Mouse (Mus musculus): ENCODE measurements at regions not wholly inside any gene's neighbourhood (a gene's known extent, or its start where the extent isn't known, plus 50 kb on each side); places are given as distances from the start of the nearest gene placed in this dataset.

DNA sequence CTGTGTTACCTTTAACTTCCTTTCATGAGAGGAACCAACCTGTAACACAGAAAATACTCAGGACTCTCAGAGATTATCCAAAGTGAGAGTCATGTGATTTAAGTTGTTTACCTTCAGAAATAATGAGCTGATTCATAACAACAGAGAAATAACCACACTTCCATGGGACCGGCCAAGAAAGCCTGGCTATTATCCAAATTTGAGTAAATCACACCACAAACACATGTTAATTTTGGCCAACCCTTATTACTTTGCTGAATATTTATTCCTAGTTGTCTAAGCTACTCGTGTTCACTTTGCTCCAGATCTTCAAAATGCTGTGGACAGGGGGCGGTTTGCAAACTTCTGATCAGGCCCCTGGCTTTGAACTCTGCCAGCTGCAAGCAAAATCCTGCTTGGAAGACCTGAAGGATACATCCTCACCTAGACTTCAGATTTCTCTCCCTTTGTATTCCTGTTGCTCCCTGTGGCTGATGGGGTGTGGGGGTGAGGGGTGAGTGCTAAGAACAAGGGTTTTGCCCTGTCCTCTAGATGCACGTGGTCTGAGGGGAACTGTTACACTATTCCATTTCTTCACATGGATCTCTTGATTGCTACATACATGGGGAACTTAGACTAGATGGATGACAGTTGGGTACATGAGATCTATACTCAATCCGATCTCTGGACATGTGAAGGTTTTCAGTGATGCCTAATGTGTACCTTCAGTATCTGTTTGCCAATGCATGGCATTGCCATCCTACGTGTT is 468.2 kb downstream of the Lmo4 start:
- no peak for DNase-seq (ENCODE audit: low spot score in 2 of 2)
- intact Hi-C loops (cut with DNase I) = loop anchor here (10.0 kb wide), 2 partner anchors 422 to 458 kb away; no protein-coding TSS in a partner anchor

DNA sequence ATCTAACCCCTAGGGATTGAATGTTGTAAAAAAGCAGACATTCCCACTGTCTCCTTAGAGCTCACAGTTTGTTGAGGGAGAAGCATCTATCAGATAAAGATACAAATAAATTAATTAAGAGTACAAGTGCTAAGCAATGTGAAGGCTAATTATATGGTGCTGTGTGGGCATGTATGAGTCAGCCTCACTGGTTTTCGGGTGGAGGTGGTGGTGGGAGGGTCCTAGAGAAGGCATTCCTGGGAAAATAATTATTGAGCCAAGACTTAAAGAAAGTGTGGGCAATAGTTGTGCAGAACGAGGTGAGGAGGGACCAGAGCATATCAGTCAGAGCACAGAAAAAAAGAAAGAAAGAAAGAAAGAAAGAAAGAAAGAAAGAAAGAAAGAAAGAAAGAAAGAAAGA is 470.2 kb downstream of the Lmo4 start:
- intact Hi-C loops (cut with DNase I) = loop anchor here (10.0 kb wide), 2 partner anchors 420 to 460 kb away; no protein-coding TSS in a partner anchor

DNA sequence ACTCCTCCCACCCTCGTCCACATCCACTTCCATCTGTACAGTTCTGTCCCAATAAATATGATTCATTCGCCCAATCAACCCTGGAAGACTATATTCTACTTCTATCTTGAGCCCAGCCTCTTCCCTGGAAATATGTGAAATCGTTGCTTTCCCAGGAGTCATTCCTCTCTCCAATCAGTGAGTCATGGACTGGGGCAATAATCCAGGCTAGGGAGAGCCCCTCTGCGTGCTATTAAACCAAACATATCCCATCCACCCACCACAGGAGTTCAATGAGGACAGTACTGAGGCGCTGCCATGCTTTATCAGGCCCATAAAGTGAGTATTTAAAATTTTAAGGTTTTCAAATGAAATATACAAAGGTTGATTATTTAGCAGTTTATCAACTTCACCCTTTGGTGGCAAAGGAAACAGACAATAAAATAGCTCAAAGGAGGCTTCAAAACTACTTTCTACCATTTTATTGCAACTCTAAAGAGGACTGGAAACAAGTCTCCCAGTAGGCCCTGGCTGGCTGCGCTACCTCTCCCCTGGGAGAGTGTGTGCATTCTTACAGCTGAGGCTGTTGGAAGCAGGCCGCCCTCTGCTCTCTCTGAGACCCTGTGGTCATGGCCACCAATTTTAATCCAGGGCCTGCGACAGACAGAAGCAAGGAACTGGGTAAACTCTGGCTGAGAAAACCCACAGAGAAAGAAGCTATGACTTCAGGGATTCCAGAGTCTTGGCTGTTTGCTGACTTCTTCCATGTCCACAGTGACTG is 471.9 kb downstream of the Lmo4 start:
- DNase-seq (ENCODE audit: low spot score in 2 of 2) = no peak
- intact Hi-C loops (cut with DNase I) = loop anchor here (10.0 kb wide), 2 partner anchors 418 to 462 kb away; no protein-coding TSS in a partner anchor

More for the DNA sequence above, 470.2 kb downstream of the Lmo4 start:
- DNase-seq (ENCODE audit: low spot score in 2 of 2) = no peak

DNA sequence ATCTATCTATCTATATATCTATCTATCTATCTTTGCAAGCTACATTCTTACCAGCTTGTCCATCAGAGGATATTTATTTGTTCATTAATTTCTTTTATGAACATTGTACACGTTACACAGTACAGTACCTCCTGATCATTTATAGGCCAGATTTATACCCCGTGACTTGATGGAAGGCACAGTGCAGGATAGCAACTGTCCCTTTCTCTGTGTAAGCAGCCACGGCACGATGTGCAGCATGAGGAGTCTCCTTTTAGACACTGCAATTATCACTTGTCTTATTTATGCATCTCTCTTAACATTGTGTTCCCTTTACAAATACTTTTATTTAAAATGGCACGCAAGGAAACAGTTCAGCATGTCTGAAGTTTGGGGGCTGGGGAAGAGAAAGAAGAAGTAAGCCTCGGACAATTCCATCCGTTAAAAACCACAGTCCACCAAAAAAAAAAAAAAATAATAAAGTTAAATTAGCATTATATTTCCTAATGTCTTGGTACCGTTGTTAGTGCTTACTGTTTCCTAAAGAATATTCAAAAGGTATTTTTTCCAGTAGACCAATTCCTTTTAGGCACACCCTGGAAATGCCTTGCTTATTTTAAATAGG is 475.4 kb downstream of the Lmo4 start:
- no peak for DNase-seq (ENCODE audit: low spot score in 2 of 2)
- intact Hi-C loops (cut with DNase I) = loop anchor here (10.0 kb wide), 3 partner anchors 415 to 485 kb away; no protein-coding TSS in a partner anchor

DNA sequence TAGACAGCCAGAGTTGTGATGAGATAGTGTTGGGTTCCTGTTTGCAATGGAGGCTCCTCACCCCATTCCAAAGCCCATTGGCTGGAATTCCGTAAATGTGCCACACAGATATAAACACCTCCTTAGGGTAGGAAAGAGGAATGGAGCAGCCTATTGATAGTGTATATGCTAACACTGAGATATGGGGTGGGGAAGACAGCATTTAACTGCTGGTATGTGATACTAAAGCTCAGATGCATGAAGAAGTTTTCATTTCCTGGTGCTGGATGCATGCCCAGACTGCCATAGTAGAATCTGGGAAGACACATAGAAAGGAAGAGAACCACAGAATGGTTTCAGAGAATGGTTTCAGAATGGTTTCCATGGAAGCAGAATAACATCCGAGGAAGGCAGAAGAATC is 482.4 kb downstream of the Lmo4 start:
- DNase-seq (ENCODE audit: low spot score in 2 of 2) = no peak
- intact Hi-C loops (cut with DNase I) = loop anchor here (10.0 kb wide), 1 partner anchor 478 kb away; no protein-coding TSS in a partner anchor

DNA sequence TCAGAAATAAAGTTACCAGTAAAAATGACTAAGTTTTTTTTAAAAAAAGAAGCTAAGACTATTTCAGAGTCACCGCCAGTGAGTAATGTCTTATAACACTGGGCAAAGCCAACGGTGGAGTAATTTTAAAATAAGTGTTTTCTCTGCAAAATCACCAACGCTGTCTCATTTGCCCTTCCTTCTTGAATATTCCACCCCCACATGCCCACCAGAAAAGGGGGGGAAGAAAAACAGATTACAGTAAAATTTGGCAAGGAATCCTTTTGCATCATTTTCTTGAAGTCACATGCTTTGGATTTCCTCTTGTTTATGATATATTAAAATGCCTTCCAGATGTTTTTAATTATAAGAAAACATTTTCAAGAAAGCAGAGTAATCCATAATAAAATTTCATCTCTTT is 482.9 kb downstream of the Lmo4 start:
- DNase-seq (ENCODE audit: low spot score in 2 of 2) = no peak
- intact Hi-C loops (cut with DNase I) = loop anchor here (10.0 kb wide), 1 partner anchor 477 kb away; no protein-coding TSS in a partner anchor

DNA sequence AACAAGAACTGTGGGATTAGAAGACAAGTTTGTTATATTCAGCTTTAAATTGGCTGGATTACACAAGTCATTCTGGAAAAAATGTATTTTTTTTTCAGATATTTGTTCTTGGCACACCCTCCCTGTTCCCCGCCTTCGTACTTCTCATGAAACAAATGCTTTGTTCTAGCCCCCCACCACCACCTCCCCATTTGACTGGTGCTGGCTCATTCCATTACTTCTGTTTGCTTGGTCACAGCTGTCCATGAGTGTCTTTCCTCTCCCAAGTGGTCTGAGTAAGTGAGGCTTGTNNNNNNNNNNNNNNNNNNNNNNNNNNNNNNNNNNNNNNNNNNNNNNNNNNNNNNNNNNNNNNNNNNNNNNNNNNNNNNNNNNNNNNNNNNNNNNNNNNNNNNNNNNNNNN is 491.8 kb downstream of the Lmo4 start:
- no peak for DNase-seq (ENCODE audit: low spot score in 2 of 2)
- intact Hi-C loops (cut with DNase I) = loop anchor here (5.0 to 10.0 kb wide), 2 partner anchors 121 to 492 kb away; partner anchors contain the start of gene Lmo4

DNA sequence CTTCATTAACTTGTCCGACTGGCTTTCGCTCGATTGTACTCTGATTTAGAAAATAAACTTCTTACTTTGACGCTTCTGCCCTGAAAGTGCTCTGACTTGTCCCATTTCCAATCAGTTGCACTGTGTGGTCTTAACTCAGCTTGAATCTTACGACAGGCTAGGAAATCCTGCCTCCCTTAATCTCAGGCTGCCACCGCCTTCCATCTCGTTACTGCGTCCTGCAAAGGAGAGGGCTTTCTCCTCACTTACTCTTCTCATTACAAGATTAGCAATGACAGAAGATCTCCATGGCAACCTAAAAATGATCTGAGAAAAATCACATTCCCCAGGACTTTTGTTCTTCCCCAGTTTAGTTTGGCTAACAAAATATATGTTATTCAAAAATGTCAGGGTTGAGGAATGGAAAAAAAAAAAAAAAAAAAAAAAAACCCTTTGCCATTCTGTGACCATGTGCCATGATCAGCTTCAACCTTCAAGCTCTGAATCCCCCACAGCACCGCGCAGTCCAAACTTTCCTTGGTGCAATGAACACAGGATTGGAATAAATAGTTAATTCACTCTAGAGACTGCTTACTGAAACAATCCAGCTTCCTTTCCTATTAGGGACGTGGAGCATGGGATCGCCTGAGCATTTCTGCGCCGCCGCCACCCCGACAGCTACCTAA is 494.1 kb downstream of the Lmo4 start:
- intact Hi-C loops (cut with DNase I) = loop anchor here (5.0 to 10.0 kb wide), 2 partner anchors 119 to 494 kb away; partner anchors contain the start of gene Lmo4
- DNase-seq (ENCODE audit: low spot score in 2 of 2) = no peak

DNA sequence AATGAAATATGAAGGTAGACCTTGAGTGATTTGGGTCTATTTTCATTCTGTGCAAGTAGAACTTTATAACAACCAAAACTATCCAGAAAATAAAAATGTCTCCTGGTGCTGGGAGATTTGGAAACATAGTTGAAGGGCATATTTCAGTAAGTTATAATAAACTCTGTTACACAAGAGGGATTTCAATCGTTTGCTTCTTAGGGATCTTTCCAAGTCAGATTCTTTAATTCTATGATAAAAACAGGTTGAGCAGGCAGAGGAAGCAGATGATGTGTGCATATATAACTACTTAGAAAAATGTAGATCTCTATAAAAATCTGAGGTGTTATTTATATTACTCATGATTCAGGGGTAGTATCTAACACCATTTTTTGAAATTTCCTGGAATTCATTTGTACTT is 498.3 kb downstream of the Lmo4 start:
- DNase-seq (ENCODE audit: low spot score in 2 of 2) = no peak
- intact Hi-C loops (cut with DNase I) = no loop called here

DNA sequence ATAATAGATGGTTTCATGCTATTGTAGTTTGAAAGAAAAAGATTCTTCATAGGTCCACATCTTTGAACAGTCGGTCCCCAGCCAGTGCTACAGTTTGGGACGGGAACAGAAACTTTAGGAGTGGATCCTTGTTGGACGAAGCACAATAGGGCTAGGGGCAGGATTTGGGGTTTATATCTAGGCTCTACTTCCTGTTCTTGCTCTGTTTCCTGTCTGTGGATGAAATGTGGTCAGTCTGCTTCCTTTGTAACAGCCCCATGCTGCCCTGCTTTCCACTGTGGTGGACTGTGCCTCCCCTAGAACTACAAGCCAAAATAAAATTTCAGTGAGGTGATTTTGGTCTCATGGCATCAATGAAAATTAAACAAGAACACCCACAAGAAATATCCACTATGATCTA is 510.2 kb downstream of the Lmo4 start:
- intact Hi-C loops (cut with DNase I) = no loop called here
- no peak for DNase-seq (ENCODE audit: low spot score in 2 of 2)

DNA sequence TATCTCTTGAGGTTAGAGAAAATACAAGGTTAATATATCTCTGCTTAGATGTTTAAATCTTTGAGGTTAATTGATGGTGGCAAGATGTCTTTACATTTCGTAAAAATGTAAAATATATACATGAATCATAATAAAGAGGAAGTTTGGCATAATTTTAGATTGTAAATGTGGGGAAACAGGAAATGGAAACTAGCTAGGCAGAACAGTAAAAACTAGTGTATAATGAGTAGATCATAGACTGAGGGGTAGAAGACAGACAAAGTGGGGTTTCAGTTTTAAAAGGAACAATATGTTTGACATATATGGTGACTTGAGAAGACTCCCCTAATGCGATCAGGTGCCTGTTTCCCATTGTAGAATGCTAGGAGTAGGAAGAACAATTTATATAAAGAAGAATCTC is 519.3 kb downstream of the Lmo4 start:
- intact Hi-C loops (cut with DNase I) = no loop called here
- DNase-seq (ENCODE audit: low spot score in 2 of 2) = no peak

DNA sequence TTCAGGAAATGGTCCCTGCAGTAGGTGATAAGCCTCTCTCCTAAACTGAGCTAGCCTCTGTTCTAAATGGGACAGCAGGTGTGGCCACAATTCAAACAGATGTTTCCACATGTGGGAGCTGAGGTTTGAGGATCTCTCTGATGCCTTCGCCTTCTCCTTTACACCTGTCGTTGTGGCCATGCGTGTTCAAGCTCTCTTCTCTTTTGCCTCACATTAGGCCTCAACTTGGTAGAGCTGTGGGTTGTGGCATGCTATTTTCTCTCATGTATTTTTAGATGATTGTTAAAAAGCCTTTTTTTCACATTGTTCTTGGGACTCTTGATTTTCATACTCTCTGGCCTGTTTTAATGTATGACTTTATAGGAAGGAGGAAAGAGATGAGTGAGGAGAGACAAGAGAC is 526.8 kb downstream of the Lmo4 start:
- intact Hi-C loops (cut with DNase I) = no loop called here
- no peak for DNase-seq (ENCODE audit: low spot score in 2 of 2)

DNA sequence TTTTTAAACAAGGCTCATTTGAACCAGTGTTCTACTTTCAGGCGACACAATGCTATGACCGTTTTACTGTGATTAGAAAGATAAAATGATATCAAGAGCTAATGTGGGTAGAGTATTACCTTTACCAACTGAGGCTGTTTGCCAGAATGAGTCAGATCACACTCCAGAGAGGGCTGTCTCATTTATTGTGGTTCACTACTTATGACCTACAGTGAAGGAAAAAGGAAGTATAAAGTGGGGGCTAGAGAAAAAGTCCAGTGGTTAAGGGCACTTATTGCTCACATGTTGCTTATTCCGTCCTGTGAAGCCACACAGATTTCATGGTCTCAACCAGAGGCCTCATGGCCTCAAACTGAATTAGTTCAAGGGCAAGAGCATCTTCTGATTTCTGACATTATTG is 530.2 kb downstream of the Lmo4 start:
- intact Hi-C loops (cut with DNase I) = no loop called here
- no peak for DNase-seq (ENCODE audit: low spot score in 2 of 2)

DNA sequence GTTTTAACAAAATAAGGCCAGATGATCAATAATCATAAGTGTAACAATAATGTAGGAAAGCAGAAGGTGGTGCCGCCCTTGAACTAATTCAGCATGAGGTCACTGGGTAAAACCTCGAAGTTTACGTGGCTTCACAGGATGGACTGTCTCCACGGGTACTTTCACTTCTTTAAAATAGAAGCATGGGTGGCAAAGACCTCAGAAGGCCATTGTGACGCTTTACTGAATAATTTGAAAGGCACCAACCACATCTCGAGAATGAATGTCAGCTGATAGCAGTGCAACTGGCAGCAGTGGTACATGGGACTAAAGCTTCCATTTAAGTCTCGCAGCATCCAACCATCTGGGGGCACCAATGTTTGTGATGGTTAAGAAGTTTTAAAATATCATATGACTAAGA is 530.6 kb downstream of the Lmo4 start:
- intact Hi-C loops (cut with DNase I) = no loop called here
- no peak for DNase-seq (ENCODE audit: low spot score in 2 of 2)

DNA sequence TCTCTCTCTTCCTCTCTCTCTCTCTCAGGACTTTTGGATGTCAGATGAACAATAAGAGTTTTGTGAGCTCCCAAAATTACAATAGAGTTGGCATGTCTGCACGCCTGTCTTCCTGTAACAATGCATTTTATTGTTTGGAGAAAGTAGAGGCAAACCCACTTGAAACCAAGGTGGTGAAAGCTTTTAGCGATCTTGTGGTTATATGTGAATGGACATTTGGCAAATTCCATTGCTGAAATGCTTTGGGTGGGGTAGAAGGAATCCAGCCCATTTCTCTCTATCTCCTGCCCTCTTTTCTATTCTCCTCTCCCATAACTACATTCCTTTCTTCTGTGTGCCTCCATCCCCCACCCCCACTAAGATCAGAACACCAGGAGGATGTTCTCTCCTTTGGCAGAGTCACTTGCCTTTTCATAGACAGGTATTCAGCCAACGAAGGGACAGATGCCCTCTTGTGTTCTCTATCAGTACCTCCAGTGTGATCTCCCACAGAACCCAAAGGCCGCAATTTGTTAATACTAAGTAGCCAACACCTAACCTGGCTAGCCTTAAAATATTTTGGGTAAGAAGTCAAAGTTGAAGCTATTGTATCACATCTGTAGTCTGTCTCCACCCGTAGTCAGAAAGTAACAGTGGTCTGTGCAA is 542.9 kb downstream of the Lmo4 start:
- no peak for DNase-seq (ENCODE audit: low spot score in 2 of 2)
- intact Hi-C loops (cut with DNase I) = no loop called here

DNA sequence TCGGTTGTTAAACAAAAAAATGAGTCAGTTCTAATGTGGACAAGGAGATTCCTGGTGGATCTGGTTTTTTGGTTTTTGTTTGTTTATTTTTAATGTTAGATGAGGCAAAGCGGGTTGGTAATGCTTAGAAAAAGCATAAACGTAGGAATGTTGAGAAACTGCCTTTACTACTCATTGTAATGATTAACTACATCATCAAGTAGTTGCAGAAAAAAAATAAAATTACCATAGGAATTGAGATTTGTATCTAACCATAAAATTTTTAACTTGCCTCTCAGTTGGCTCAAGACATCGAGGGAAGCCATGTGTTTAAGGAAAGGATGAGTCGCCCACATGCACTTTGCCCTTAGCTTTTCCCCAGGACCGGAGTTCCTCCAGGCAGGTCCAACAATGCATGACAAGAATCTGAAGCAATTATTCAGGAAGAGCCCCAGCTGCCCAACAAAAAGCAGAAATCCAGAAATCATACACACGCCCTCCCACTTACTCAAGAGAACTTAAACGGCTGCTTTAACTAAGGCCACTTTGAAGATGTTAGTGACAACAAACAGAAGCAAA is 545.5 kb downstream of the Lmo4 start:
- no peak for DNase-seq (ENCODE audit: low spot score in 2 of 2)
- intact Hi-C loops (cut with DNase I) = no loop called here

DNA sequence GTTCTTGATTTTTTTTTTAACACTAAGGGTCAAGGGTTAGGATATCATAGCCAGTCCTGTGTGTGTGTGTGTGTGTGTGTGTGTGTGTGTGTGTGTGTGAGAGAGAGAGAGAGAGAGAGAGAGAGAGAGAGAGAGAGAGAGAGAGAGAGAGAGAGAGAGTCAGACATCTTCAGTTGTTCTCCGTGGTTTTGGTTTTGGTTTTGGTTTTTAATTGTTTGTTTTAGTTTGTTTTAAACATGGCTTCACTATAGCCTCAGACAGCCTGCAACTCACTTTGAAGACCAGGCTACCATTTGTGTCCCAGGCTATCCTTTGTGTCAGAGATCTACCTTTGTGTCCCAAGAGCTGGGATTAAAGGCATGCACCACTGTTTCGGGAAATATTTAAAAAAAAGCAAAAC is 557.8 kb downstream of the Lmo4 start:
- no peak for DNase-seq (ENCODE audit: low spot score in 2 of 2)
- intact Hi-C loops (cut with DNase I) = no loop called here

DNA sequence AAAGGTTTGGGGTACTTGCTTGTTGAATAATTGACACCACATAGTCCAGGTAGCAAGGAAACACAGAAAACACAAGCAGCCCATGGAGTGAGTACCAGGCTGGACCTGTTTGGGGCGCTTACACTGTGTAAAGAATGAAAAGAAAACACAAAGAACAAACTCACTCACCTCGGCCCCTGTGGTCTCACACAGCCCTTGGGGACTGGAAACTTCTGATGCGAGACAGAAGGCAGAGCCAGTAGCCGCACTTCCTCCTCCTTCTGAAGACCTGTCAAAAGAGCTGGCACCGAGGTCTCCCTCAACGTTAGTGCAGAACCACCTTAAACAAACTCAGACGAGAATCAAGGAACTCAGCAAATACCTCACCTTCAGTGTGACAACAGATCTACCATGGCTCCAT is 558.2 kb downstream of the Lmo4 start:
- no peak for DNase-seq (ENCODE audit: low spot score in 2 of 2)
- intact Hi-C loops (cut with DNase I) = no loop called here

DNA sequence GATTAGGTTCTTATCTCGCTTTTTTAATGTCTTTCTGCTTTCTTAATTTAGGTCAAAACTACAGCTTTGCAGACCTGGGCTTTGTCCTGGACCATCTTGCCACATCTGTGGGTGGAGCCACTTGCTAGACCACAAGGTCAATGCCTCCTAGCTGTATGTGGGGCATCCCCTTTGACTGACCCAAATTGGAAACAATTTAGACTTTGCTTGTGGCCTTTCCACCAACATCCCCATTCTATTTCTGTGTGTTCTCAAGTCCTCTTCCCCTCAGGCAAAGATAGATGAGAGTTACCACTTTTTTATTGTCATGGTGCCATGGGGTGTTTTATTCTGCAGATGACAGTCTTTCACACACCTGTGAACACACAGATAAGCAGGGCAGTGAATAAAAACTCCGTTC is 572.0 kb downstream of the Lmo4 start:
- no peak for DNase-seq (ENCODE audit: low spot score in 2 of 2)
- intact Hi-C loops (cut with DNase I) = no loop called here

Measured in left cerebral cortex, postnatal 36 days (tissue).